Mouse (Mus musculus) embryonic facial prominence, embryonic 12.5 days (tissue): ENCODE data around the gene Lama1. TPM values are rescaled to one million over a fixed set of nuclear protein-coding genes. Genes with fewer than 3 reads are reported as not detected.
A peak's percentile ranks its signal among the peaks of the same experiment; 100 is the strongest.

ENCODE experiments used
- ATAC-seq: fragments of 200-750 bp; cut with Nextera tagmentation; 2 replicates; pipeline ENCODE4 v1.8.0; 2017; ENCODE audit not compliant: insufficient number of reproducible peaks, insufficient read depth, low FRiP score, low TSS enrichment
- H3K27ac ChIP-seq: fragments of 300-500 bp; sonication (generic); 2 replicates; pipeline ENCODE4 v1.5.1; 2016; ENCODE audit warnings: mild to moderate bottlenecking
- H3K27me3 ChIP-seq: fragments of 300-500 bp; sonication (generic); 2 replicates; pipeline ENCODE4 v1.6.1; 2016; ENCODE audit warnings: mild to moderate bottlenecking, moderate library complexity
- H3K36me3 ChIP-seq: fragments of 300-500 bp; sonication (generic); 2 replicates; pipeline ENCODE4 v1.6.1; 2016; ENCODE audit warnings: mild to moderate bottlenecking
- H3K4me1 ChIP-seq: fragments of 300-500 bp; sonication (generic); 2 replicates; pipeline ENCODE4 v1.6.1; 2016
- H3K4me2 ChIP-seq: fragments of 300-500 bp; sonication (generic); replicated peaks from 2 replicates; pipeline ENCODE4 v1.6.1; 2016; ENCODE audit warnings: mild to moderate bottlenecking, moderate library complexity
- H3K4me3 ChIP-seq: fragments of 300-500 bp; sonication (generic); 2 replicates; pipeline ENCODE4 v1.5.1; 2016; ENCODE audit warnings: mild to moderate bottlenecking
- H3K9ac ChIP-seq: fragments of 300-500 bp; sonication (generic); 2 replicates; pipeline ENCODE4 v1.6.1; 2016; ENCODE audit warnings: mild to moderate bottlenecking, moderate library complexity
- H3K9me3 ChIP-seq: fragments of 300-500 bp; sonication (generic); 2 replicates; pipeline ENCODE4 v1.6.1; 2016; ENCODE audit warnings: mild to moderate bottlenecking, moderate library complexity
- WGBS: fragments of 180-500 bp; shearing (Covaris S2); methylation state at CpG from one replicate; pipeline ENCODE4 v1.1.7; 2016; 5-methylcytosine and 5-hydroxymethylcytosine counted together
- polyA plus RNA-seq: library from polyadenylated mRNA; unstranded; fragments of >200 nt; fragmentation: Nextera tagmentation; extraction: Ambion mirVana; gene quantifications from 2 replicates; pipeline ENCODE4 v1.2.1, GENCODE M21; 2016

Lama1 gene
- polyA plus RNA-seq = 8.0 and 8.6 TPM in 2 replicates

DNA sequence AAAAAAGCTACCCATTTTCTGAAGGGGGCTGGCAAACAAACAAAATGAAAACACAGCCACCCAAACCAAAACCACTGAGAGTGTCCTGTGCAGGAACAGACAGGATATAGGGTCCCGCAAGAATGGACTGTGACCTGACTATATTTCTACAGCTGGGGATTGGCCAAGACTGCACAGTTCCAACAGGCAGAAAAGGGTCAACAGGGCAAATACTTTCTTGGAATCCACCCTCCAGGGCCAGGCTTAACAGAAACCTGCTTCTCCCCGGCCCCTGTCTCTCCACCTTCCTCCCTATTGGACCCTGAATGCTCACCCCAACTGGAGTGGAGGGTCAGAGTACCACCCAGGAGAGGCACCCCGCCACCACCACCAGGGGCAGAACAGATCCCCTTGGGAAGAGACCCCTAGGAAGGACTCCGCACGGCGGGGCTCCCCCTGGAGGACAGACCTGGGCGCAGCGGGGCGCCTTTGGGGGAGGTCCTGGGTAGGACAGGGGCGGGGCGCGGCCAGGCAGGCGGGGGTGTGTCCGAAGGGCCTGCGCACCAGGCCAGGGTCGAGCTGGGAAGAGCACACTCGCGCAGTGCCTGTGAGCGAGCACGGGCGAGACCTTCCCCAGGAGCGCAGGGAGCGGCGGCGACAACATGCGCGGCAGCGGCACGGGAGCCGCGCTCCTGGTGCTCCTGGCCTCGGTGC lies at the start of gene Lama1:
Gene Lama1, plus strand, starts transcription at position 566 of the 693 bp plus-strand sequence.
- H3K4me3 ChIP-seq = peak within 1 kb of the TSS; percentile 77
- H3K4me2 ChIP-seq = peak within 1 kb of the TSS; percentile 96
- 1% methylated on average over 27 of the region's 32 CpGs for WGBS
- ATAC-seq = peak; percentile 86
- H3K4me1 ChIP-seq = peaks cover 10% of the 10 kb centered on the region
- H3K27ac ChIP-seq = peak within 1 kb of the TSS; percentile 50; the same call in 1 of the 2 replicates
- peak within 1 kb of the TSS; percentile 73 for H3K9ac ChIP-seq
- no peaks in the 10 kb centered on the region for H3K27me3 ChIP-seq
- no peaks in the 10 kb centered on the region for H3K9me3 ChIP-seq
- H3K36me3 ChIP-seq = no peaks in the 10 kb centered on the region

DNA sequence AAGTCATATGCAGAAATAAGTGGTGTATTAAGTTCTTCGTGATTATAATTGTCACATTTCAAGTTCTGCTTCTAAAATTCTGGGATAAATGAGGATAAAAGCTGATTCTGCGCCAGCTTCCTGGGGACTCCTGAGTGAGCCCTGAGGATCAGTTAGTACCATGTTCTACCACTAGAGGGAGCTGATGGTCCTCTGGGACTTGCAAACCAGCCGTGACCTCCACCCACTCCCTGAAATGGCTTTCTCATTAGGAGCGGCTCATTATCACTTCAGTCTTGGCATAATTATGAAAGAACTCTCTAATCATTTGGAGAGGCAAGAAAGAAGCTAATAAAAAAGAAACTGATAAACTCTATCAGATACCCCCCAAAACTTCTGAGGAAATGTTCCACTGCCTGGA lies 45.6 kb upstream of the Lama1 start:
- no peaks in the 10 kb centered on the region for H3K4me1 ChIP-seq
- no peak overlapping the region for H3K27ac ChIP-seq
- H3K4me3 ChIP-seq = no peak overlapping the region
- no peaks in the 10 kb centered on the region for H3K36me3 ChIP-seq
- no peak for ATAC-seq
- 20% methylated on average over 4 of the region's 4 CpGs for WGBS
- no peaks in the 10 kb centered on the region for H3K27me3 ChIP-seq
- H3K4me2 ChIP-seq = no peak overlapping the region
- H3K9me3 ChIP-seq = no peaks in the 10 kb centered on the region
- H3K9ac ChIP-seq = no peak overlapping the region

DNA sequence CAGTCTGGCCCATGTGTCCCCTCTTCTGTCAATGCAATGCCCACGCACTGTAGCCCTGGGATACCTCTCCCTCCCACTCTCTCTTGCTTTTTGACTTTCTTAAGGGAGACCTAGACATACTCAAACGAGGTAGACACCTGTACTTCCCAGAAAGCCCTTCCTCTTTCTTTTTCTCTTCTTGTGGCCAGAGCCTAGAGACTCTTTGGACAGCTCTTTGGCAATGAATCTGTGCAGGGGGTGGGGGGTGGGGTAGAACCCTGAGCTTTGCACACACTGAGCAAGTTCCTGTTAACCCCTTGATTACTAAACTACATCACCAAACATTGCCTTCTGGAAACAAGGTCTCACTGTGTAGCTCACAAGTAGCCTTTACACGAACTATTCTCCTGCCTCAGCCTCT lies 32.8 kb upstream of the Lama1 start:
- WGBS = 77% methylated on average over 3 of the region's 3 CpGs
- no peak for ATAC-seq
- H3K36me3 ChIP-seq = no peaks in the 10 kb centered on the region
- H3K9me3 ChIP-seq = no peaks in the 10 kb centered on the region
- H3K27ac ChIP-seq = no peak overlapping the region
- no peak overlapping the region for H3K9ac ChIP-seq
- H3K4me2 ChIP-seq = no peak overlapping the region
- H3K27me3 ChIP-seq = no peaks in the 10 kb centered on the region
- no peaks in the 10 kb centered on the region for H3K4me1 ChIP-seq
- no peak overlapping the region for H3K4me3 ChIP-seq

DNA sequence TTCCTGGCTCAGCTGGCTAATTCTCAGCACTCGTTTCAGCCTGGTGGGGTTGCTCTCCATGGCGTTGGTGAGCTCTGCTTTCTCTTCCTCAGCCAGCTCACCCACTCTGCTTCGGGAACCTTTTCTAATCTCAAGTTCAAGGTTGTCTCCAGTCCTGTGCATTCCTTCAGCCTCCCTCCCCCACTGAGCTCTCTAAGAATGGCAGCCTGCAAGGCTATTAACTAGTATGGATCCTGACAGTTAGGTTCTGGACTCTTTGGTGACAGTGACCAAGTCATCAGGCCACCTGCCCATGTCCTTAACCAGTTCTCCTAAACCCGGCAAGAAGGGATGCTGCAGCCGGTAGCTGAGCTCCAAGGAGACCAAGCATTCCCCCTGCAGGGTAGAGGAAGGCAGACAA lies 30.1 kb upstream of the Lama1 start:
- Histone ChIP-seq H3K4me2 (no peak overlapping the region), H3K27ac (no peak overlapping the region), H3K4me3 (no peak overlapping the region), H3K9ac (no peak overlapping the region), H3K9me3 (no peaks in the 10 kb centered on the region), H3K4me1 (no peaks in the 10 kb centered on the region), H3K27me3 (no peaks in the 10 kb centered on the region), H3K36me3 (no peaks in the 10 kb centered on the region)
- 70% methylated on average over 5 of the region's 5 CpGs for WGBS
- ATAC-seq = no peak

DNA sequence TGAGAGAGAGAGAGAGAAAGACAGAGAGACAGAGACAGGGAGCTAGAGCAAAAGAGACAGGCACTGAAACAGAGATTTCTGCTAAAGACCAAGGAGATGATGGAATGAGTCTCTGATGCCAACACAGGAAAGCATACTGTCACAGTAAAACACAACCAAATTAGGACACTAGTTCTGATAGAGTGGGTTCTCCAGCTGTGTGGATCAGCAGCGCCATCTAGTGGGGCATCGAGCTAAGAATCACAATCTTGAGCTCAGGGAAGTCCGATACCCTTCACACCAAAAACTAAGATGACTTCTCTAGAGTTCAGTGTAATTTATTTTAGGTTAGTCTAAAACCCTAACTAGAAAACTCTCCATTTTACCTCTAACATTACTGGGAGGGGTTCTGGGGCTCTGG lies 29.1 kb upstream of the Lama1 start:
- no peak overlapping the region for H3K9ac ChIP-seq
- no peaks in the 10 kb centered on the region for H3K27me3 ChIP-seq
- ATAC-seq = no peak
- H3K4me1 ChIP-seq = no peaks in the 10 kb centered on the region
- no peak overlapping the region for H3K4me3 ChIP-seq
- no peak overlapping the region for H3K4me2 ChIP-seq
- no peak overlapping the region for H3K27ac ChIP-seq
- no peaks in the 10 kb centered on the region for H3K36me3 ChIP-seq
- H3K9me3 ChIP-seq = no peaks in the 10 kb centered on the region
- WGBS = 8% methylated on average over 3 of the region's 3 CpGs

DNA sequence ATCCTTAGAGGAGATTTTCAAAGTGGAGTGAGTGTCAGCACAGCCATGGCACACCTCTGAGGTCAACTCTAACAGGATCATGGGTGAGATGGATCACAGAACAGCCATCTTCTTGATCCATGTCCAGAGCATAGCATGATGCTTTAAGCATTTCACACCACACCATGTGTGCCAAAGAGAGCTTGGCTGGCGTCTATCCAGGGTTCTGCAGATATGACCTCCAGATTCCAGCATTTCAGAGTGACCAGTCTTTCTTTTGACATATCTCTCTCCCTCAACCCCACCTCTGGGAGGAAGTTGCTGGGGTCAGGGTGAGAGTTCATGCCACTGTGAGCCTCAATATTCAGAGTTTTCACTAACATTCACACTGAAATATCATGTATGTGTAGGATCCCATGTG lies 18.5 kb upstream of the Lama1 start:
- Histone ChIP-seq H3K36me3 (no peaks in the 10 kb centered on the region), H3K9me3 (no peaks in the 10 kb centered on the region), H3K27me3 (no peaks in the 10 kb centered on the region), H3K27ac (no peak overlapping the region), H3K9ac (no peak overlapping the region), H3K4me1 (no peaks in the 10 kb centered on the region), H3K4me3 (no peak overlapping the region), H3K4me2 (no peak overlapping the region)
- ATAC-seq = no peak
- WGBS = 85% methylated on average over 1 of the region's 1 CpGs

DNA sequence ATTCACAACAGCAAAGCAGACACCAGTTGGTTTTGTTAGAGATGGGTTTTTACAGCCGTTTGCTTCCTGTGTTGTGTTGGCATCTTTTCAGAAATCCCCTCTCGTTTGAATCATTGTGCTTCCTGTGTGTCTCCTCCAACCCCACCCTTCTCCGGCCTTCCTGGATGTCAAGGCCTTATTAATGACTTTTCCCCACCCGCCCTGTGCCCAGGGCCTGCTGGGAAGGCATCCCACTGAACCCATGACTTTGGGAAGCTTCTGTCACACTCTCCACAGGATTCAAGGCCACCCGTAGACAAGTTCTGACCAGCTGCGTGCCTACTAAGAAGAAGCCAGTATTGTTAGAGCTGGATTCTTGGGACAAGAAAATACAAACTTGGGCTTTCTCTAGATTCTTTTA lies 16.0 kb upstream of the Lama1 start:
- no peak overlapping the region for H3K4me3 ChIP-seq
- no peak for ATAC-seq
- H3K4me2 ChIP-seq = no peak overlapping the region
- H3K27ac ChIP-seq = no peak overlapping the region
- H3K36me3 ChIP-seq = no peaks in the 10 kb centered on the region
- H3K9ac ChIP-seq = no peak overlapping the region
- 0 out of 2 replicates have a peak, but pooled peaks cover 4% of the 10 kb centered on the region for H3K4me1 ChIP-seq
- H3K27me3 ChIP-seq = no peaks in the 10 kb centered on the region
- WGBS = 79% methylated on average over 6 of the region's 6 CpGs
- H3K9me3 ChIP-seq = no peaks in the 10 kb centered on the region

DNA sequence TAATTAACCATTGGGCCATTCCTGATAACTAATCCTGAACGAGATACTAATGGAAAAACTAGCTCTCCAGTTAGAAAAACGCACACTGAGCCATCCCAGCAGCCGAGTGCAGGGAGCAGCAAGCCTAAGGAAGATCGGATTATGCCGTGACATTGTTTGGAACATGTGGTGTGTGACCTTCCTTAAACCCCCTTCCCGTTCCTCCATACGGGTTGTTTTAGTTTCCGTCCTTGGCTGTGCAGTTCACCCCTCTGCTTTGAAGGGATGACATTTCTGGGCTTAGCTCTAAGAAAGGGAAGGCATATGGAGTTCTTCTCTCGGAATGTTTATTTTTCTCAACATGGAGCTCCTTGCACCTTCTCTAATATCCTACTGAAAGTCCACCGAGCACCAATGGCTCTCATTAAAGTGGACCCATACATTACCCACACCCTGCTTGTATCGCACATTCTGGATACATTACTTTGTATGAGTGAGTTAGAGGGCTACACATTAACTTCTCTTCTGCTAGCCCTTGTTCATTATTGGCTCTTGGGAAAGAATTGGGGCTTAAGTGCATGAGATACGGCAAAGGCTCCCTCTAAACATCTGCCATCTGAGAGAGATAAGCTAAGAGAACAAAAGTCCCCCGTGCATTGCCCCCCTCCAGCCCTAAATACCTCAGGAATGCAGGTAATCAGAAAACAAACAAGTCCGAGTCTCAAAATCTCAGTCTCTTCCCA lies 11.9 kb upstream of the Lama1 start:
- H3K27ac ChIP-seq = 0 out of 2 replicates have a peak overlapping the region, but pooled peaks have one; percentile 23

DNA sequence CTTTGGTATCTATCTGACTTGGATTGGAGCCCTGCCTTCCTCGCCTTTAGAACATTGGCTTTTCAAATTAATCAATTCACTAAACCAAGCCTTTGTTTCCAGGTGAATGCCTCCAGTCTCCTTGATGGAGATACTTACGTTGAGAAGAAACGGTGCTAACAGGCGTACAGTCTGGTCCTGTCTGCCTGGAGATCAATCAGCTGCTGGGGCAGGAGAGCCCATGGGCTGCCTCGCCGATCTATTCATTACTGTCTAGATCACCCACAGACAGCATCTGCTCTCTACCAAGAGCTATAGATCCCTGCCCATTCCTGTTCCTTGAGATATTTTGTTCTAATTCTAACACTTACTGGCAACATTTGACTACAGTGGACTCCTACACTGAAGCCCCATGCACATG lies 9.6 kb upstream of the Lama1 start:
- Histone ChIP-seq H3K9me3 (no peaks in the 10 kb centered on the region), H3K4me2 (no peak overlapping the region), H3K4me3 (no peak overlapping the region), H3K27me3 (no peaks in the 10 kb centered on the region), H3K4me1 (0 out of 2 replicates have a peak, but pooled peaks cover 11% of the 10 kb centered on the region), H3K9ac (no peak overlapping the region), H3K27ac (no peak overlapping the region), H3K36me3 (no peaks in the 10 kb centered on the region)
- ATAC-seq = no peak
- 79% methylated on average over 6 of the region's 6 CpGs for WGBS

More for the DNA sequence above, 11.9 kb upstream of the Lama1 start:
- Histone ChIP-seq H3K9ac (no peak overlapping the region), H3K4me2 (no peak overlapping the region), H3K4me1 (0 out of 2 replicates have a peak, but pooled peaks cover 11% of the 10 kb centered on the region), H3K27me3 (no peaks in the 10 kb centered on the region), H3K4me3 (no peak overlapping the region), H3K36me3 (no peaks in the 10 kb centered on the region), H3K9me3 (no peaks in the 10 kb centered on the region)
- WGBS = 20% methylated on average over 14 of the region's 14 CpGs
- no peak for ATAC-seq

DNA sequence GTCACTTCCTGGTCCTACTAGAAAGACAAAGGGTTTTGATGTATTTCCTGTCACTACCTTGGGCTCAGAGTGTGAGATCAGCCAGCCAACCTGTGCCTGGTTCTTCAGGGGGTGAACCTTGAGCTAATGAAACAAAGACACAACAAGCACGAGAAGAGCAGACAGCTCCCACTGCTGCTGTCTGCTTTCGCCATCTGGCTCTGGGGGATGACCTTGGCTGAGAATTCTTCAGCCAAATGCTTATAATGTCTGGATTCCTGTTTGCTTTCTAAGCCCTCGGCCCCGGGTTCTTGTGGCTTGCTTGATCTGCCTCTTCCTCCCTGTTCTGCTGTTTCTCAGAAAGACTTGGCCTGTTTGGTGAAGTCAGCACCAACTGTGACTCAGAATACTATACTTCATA lies 6.4 kb upstream of the Lama1 start:
- Histone ChIP-seq H3K9ac (no peak overlapping the region), H3K4me3 (no peak overlapping the region), H3K4me1 (0 out of 2 replicates have a peak, but pooled peaks cover 7% of the 10 kb centered on the region), H3K36me3 (no peaks in the 10 kb centered on the region), H3K27ac (no peak overlapping the region), H3K27me3 (no peaks in the 10 kb centered on the region), H3K4me2 (no peak overlapping the region), H3K9me3 (no peaks in the 10 kb centered on the region)
- 53% methylated on average over 4 of the region's 4 CpGs for WGBS
- no peak for ATAC-seq

DNA sequence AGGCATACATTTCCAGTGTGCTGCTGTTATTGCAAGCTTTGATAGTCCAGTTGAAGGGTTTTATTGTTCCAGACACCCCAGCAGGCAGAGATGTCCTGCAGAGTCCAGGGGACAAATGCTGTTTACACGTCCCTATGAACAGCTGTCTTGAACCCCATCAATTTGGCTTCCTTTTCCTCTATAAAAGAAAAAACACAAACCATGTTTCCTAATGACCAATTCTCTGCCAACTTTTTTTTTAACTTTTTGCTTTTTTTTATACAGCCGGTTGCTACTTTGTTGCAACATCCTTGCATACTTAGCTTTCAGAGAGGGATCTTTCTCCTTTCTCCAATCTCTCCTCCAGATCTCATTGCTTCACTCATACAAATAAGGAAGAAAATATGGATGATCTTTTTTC lies 4.4 kb upstream of the Lama1 start:
- no peak overlapping the region for H3K4me2 ChIP-seq
- H3K9ac ChIP-seq = no peak overlapping the region
- no peaks in the 10 kb centered on the region for H3K36me3 ChIP-seq
- H3K27ac ChIP-seq = no peak overlapping the region
- 77% methylated on average over 2 of the region's 2 CpGs for WGBS
- no peak overlapping the region for H3K4me3 ChIP-seq
- no peaks in the 10 kb centered on the region for H3K27me3 ChIP-seq
- ATAC-seq = no peak
- no peaks in the 10 kb centered on the region for H3K9me3 ChIP-seq
- H3K4me1 ChIP-seq = peaks cover 8% of the 10 kb centered on the region; the same call in 1 of the 2 replicates

DNA sequence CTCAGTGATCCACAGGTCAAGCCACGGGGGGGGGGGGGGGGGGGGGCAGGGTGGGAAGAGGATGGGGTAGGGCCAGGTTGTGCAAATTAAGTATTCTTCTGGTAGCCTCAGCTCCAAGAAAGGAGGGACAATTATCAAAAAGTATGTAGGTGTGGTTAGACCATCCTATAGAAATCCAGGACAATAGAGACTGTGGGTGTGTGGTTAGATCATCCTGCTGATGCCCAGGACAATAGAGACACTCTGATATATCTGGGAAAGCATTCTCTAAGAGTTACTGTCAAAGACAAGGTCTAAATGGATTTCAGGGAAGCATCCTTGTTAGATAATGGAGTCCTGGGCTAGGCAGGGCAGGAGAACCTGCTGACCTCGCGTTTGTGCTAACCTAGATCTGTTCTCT lies 3.2 kb upstream of the Lama1 start:
- H3K4me1 ChIP-seq = peaks cover 13% of the 10 kb centered on the region
- WGBS = 57% methylated on average over 2 of the region's 3 CpGs
- no peak overlapping the region for H3K4me2 ChIP-seq
- H3K4me3 ChIP-seq = no peak overlapping the region
- H3K9ac ChIP-seq = no peak overlapping the region
- H3K36me3 ChIP-seq = no peaks in the 10 kb centered on the region
- no peak for ATAC-seq
- H3K9me3 ChIP-seq = no peaks in the 10 kb centered on the region
- no peaks in the 10 kb centered on the region for H3K27me3 ChIP-seq
- no peak overlapping the region for H3K27ac ChIP-seq
